Mouse (Mus musculus) ES-Bruce4 (cell line): ENCODE data around the gene Apol11a.
"Not testable (repeated sequence)": the region's sequence is repeated elsewhere in the genome, so short reads cannot be mapped to it uniquely, and the experiment has no call there.

ENCODE experiments used
- CTCF ChIP-seq: IDR thresholded peaks from one replicate; pipeline ENCODE4 v1.8.1; 2011; ENCODE audit warnings: low read depth, low read length
- POLR2A ChIP-seq: IDR thresholded peaks from one replicate; pipeline ENCODE4 v1.8.1; 2011; ENCODE audit warnings: low read length; ENCODE audit not compliant: insufficient read depth

GRCm38 (mm10) chr15:77520596-77520995 is 12.5 kb downstream of the Apol11a start:
- not testable (repeated sequence) for TF ChIP-seq CTCF, POLR2A
